Mouse (Mus musculus) heart, embryonic 11.5 days (tissue): ENCODE measurements around the gene Cplx3. TPM values are rescaled to one million over a fixed set of nuclear protein-coding genes. Genes with fewer than 3 reads are reported as not detected.

Source experiments
- ATAC-seq: fragments of 200-750 bp; cut with Nextera tagmentation; replicated peaks from 2 replicates; pipeline ENCODE4 v1.8.0; 2017; ENCODE audit warnings: moderate library complexity; ENCODE audit not compliant: insufficient number of reproducible peaks, low FRiP score, low TSS enrichment
- H3K27ac ChIP-seq: fragments of 300-500 bp; sonication (generic); 2 replicates; pipeline ENCODE4 v1.5.1; 2014; ENCODE audit warnings: mild to moderate bottlenecking, low read depth, low read length
- H3K27me3 ChIP-seq: fragments of 300-500 bp; sonication (generic); 2 replicates; pipeline ENCODE4 v1.6.1; 2014; ENCODE audit warnings: mild to moderate bottlenecking, low read length, mixed read lengths; ENCODE audit not compliant: control insufficient read depth, insufficient read depth
- H3K36me3 ChIP-seq: fragments of 300-500 bp; sonication (generic); 2 replicates; pipeline ENCODE4 v1.6.1; 2014; ENCODE audit warnings: mild to moderate bottlenecking, low read length, moderate library complexity, mixed read lengths; ENCODE audit not compliant: control insufficient read depth, insufficient read depth
- H3K4me1 ChIP-seq: fragments of 300-500 bp; sonication (generic); 2 replicates; pipeline ENCODE4 v1.6.1; 2014; ENCODE audit warnings: low read length; ENCODE audit not compliant: control insufficient read depth, insufficient read depth
- H3K4me2 ChIP-seq: fragments of 300-500 bp; sonication (generic); 2 replicates; pipeline ENCODE4 v1.6.1; 2014; ENCODE audit warnings: mild to moderate bottlenecking, moderate library complexity
- H3K4me3 ChIP-seq: fragments of 300-500 bp; sonication (generic); 2 replicates; pipeline ENCODE4 v1.5.1; 2014; ENCODE audit warnings: low read depth, low read length
- H3K9ac ChIP-seq: fragments of 300-500 bp; sonication (generic); 2 replicates; pipeline ENCODE4 v1.6.1; 2014; ENCODE audit warnings: mild to moderate bottlenecking, low read depth, low read length, moderate library complexity
- H3K9me3 ChIP-seq: fragments of 300-500 bp; sonication (generic); replicated peaks from 2 replicates; pipeline ENCODE4 v1.6.1; 2016; ENCODE audit warnings: low read length; ENCODE audit not compliant: control insufficient read depth
- WGBS: fragments of 180-500 bp; shearing (Covaris S2); extraction: QIAGEN DNeasy Blood & Tissue Kit; methylation state at CpG from one replicate; pipeline ENCODE4 v1.1.7; 2014; ENCODE audit not compliant: insufficient replicate concordance; 5-methylcytosine and 5-hydroxymethylcytosine counted together
- polyA plus RNA-seq: library from polyadenylated mRNA; unstranded; fragments of >200 nt; fragmentation: Nextera tagmentation; extraction: Ambion mirVana; gene quantifications from 2 replicates; pipeline ENCODE4 v1.2.1, GENCODE M21; 2014

The Cplx3 gene
- polyA plus RNA-seq, 1 experiment from 2014 or later, result not detected

- H3K9me3 ChIP-seq, result no peaks in the 10 kb centered on the region
- H3K9ac ChIP-seq, result no peak overlapping the region
- no peaks in the 10 kb centered on the region for H3K36me3 ChIP-seq
- peaks cover 26% of the 10 kb centered on the region for H3K4me1 ChIP-seq
- WGBS, result 60% methylated on average over 4 of the region's 4 CpGs
- H3K27me3 ChIP-seq, result no peaks in the 10 kb centered on the region
- H3K27ac ChIP-seq, result no peak overlapping the region
- no peak overlapping the region for H3K4me2 ChIP-seq
- ATAC-seq, result no peak
- no peak overlapping the region for H3K4me3 ChIP-seq
These were observed 41.4 kb upstream of the Cplx3 start for GRCm38 (mm10) chr9:57647286-57648108.

GRCm38 (mm10) chr9:57646551-57647103 is 40.5 kb upstream of the Cplx3 start:
- Histone ChIP-seq H3K36me3 (0 out of 2 replicates have a peak, but pooled peaks cover under 1% of the 10 kb centered on the region), H3K4me2 (no peak overlapping the region), H3K9me3 (no peaks in the 10 kb centered on the region), H3K4me1 (peaks cover 30% of the 10 kb centered on the region), H3K27me3 (no peaks in the 10 kb centered on the region), H3K27ac (no peak overlapping the region), H3K4me3 (no peak overlapping the region), H3K9ac (no peak overlapping the region)
- 72% methylated on average over 12 of the region's 12 CpGs for WGBS
- no peak for ATAC-seq

DNA sequence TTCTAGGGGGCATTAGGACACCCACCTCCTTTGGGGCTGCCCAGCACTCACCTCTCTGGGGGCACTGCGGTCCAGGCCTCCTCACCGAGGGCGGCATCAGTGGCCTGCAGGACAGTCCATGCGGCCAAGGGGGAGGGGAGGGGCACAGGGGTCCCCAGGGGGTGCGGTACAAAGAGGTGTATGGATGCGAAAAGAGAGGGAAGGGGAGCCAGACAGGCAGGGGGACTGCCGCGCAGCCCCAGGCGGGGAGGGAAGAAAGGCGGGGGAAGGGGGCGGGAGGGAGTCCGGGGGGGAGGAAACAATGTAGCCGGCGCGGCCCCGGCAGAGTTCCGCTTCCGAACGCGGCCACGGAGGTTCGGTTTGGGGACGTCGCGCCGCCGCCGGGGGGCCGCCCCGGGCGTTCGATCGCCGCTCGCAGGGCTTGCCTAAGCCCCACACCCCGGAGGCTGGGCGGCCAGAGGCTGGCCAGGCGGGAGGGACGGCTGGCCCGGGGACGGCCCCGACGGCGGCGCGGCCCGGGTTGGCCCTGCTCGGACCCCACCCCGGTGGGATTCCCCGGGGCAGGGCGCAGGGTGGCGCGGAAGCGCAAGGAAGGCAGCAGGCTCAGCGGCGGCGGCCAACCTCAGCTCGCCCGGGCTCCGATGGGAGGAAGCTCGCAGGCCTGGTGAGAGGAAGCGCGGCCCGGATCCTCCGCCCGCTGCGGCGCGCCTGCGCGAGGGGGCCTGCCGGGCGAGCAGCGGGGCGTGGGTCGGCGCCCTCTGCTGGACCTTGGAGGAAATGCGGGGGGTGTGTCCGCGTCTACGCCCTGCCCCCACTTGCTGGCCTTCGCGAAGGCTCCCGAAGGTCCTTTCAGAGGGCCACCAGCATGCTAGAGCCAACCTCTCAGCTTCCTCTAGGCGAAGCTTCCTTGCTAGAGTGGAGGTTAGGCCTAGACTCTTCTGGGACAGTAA is 39.1 kb upstream of the Cplx3 start:
- H3K4me1 ChIP-seq, result peaks cover 37% of the 10 kb centered on the region
- peak; percentile 80 for ATAC-seq

GRCm38 (mm10) chr9:57644442-57644943 is 38.4 kb upstream of the Cplx3 start:
- Histone ChIP-seq H3K27ac (peak overlapping the region; percentile 97; the same call in 1 of the 2 replicates), H3K4me2 (peak overlapping the region; percentile 94), H3K4me1 (peaks cover 45% of the 10 kb centered on the region), H3K36me3 (peaks cover 3% of the 10 kb centered on the region; the same call in 1 of the 2 replicates), H3K9ac (peak overlapping the region; percentile 96), H3K9me3 (no peaks in the 10 kb centered on the region), H3K4me3 (peak overlapping the region; percentile 99), H3K27me3 (no peaks in the 10 kb centered on the region)
- 2% methylated on average over 18 of the region's 18 CpGs for WGBS
- ATAC-seq, result 0 out of 2 replicates have a peak, but pooled peaks have one; percentile 0

More for the DNA sequence above, 39.1 kb upstream of the Cplx3 start:
- under 1% methylated on average over 59 of the region's 85 CpGs for WGBS
- H3K27me3 ChIP-seq, result no peaks in the 10 kb centered on the region
- peak overlapping the region; percentile 97 for H3K27ac ChIP-seq
- H3K4me2 ChIP-seq, result peak overlapping the region; percentile 94
- H3K4me3 ChIP-seq, result peak overlapping the region; percentile 99
- H3K36me3 ChIP-seq, result peaks cover 3% of the 10 kb centered on the region; the same call in 1 of the 2 replicates
- peak overlapping the region; percentile 96 for H3K9ac ChIP-seq
- no peaks in the 10 kb centered on the region for H3K9me3 ChIP-seq

GRCm38 (mm10) chr9:57643856-57644180 is 37.7 kb upstream of the Cplx3 start:
- Histone ChIP-seq H3K4me3 (peak overlapping the region; percentile 99), H3K4me1 (peaks cover 51% of the 10 kb centered on the region), H3K9ac (peak overlapping the region; percentile 13), H3K4me2 (peak overlapping the region; percentile 94), H3K9me3 (no peaks in the 10 kb centered on the region), H3K27ac (no peak overlapping the region), H3K36me3 (peaks cover 3% of the 10 kb centered on the region; the same call in 1 of the 2 replicates), H3K27me3 (no peaks in the 10 kb centered on the region)
- ATAC-seq, result no peak
- WGBS, result 60% methylated on average over 7 of the region's 7 CpGs

- Histone ChIP-seq H3K4me2 (peak overlapping the region; percentile 94), H3K9ac (peak overlapping the region; percentile 13), H3K27me3 (no peaks in the 10 kb centered on the region), H3K4me3 (peak overlapping the region; percentile 99), H3K36me3 (peaks cover 3% of the 10 kb centered on the region; the same call in 1 of the 2 replicates), H3K27ac (no peak overlapping the region), H3K9me3 (no peaks in the 10 kb centered on the region), H3K4me1 (peaks cover 56% of the 10 kb centered on the region)
- WGBS, result 77% methylated on average over 9 of the region's 9 CpGs
- no peak for ATAC-seq
These were observed 37.2 kb upstream of the Cplx3 start for GRCm38 (mm10) chr9:57643169-57643855.

- ATAC-seq, result no peak
- no peaks in the 10 kb centered on the region for H3K9me3 ChIP-seq
- H3K4me3 ChIP-seq, result no peak overlapping the region
- H3K36me3 ChIP-seq, result peaks cover 3% of the 10 kb centered on the region; the same call in 1 of the 2 replicates
- no peak overlapping the region for H3K9ac ChIP-seq
- H3K4me2 ChIP-seq, result no peak overlapping the region
- WGBS, result 79% methylated on average over 13 of the region's 13 CpGs
- no peak overlapping the region for H3K27ac ChIP-seq
- peaks cover 70% of the 10 kb centered on the region for H3K4me1 ChIP-seq
- no peaks in the 10 kb centered on the region for H3K27me3 ChIP-seq
These were observed 35.9 kb upstream of the Cplx3 start for GRCm38 (mm10) chr9:57641775-57642550.
